Comparison of ENCODE assay signal across 13 mouse cellular contexts in genomic region chr13:103396526-103397020, GRCm38 (mm10).
"Had no signal": no experiment of that assay in that cellular context is flagged by ENCODE, and none has a peak within 500 bp of the region (broad histone marks: within the 10 kb centered on the region; RNA-seq: fewer than 3 reads in every experiment).

No protein-coding gene starts in this region.

- DNase-seq: kidney, postnatal 4 days; liver; liver, embryonic 13.5 days; liver, postnatal 0 days; lung, postnatal 14 days had no signal

- H3K4me1 ChIP-seq: liver, embryonic 13.5 days; lung, embryonic 15.5 days; midbrain, embryonic 13.5 days; neural tube, embryonic 15.5 days had no signal

- H3K9me3 ChIP-seq: limb, embryonic 12.5 days; liver, embryonic 13.5 days; lung, embryonic 15.5 days; midbrain, embryonic 13.5 days; neural tube, embryonic 15.5 days had no signal

- H3K4me3 ChIP-seq: layer of hippocampus, adult 2 months; limb, embryonic 12.5 days; liver, embryonic 13.5 days; lung, embryonic 15.5 days; midbrain, embryonic 13.5 days; myocyte; neural tube, embryonic 15.5 days had no signal

- H3K27ac ChIP-seq: kidney, postnatal 0 days; layer of hippocampus, adult 2 months; limb, embryonic 12.5 days; liver, embryonic 13.5 days; lung, embryonic 15.5 days; midbrain, embryonic 13.5 days; neural tube, embryonic 15.5 days; stomach, postnatal 0 days had no signal

- H3K36me3 ChIP-seq: limb, embryonic 12.5 days; liver, embryonic 13.5 days; lung, embryonic 15.5 days; midbrain, embryonic 13.5 days; neural tube, embryonic 15.5 days had no signal

- H3K27me3 ChIP-seq: limb, embryonic 12.5 days; liver, embryonic 13.5 days; lung, embryonic 15.5 days; midbrain, embryonic 13.5 days; neural tube, embryonic 15.5 days had no signal
